Mouse (Mus musculus) cortical plate, adult 2 months (tissue): ENCODE results near the gene Shf. TPM values are rescaled to one million over a fixed set of nuclear protein-coding genes. Genes with fewer than 3 reads are reported as not detected.

Experiments used
- H3K27ac ChIP-seq: fragments of 200-500 bp; 2 replicates; pipeline ENCODE4 v1.5.1; 2012; ENCODE audit warnings: low read length, control low read depth, inconsistent platforms; ENCODE audit not compliant: insufficient read depth
- H3K4me1 ChIP-seq: fragments of 200-500 bp; 2 replicates; pipeline ENCODE4 v1.6.1; 2011; ENCODE audit warnings: low read length; ENCODE audit not compliant: control insufficient read depth, insufficient read depth
- H3K4me3 ChIP-seq: fragments of 200-500 bp; 2 replicates; pipeline ENCODE4 v1.5.1; 2011; ENCODE audit warnings: mild to moderate bottlenecking, low read length, control low read depth; ENCODE audit not compliant: insufficient read depth
- CTCF ChIP-seq: fragments of 200-500 bp; IDR thresholded peaks from 2 replicates; pipeline ENCODE4 v1.5.1; 2011; ENCODE audit warnings: mild to moderate bottlenecking, control low read depth, low read length; ENCODE audit not compliant: insufficient read depth; ENCODE audit errors: extremely low read depth
- POLR2A ChIP-seq: fragments of 200-500 bp; IDR thresholded peaks from 2 replicates; pipeline ENCODE4 v1.6.1; 2011; ENCODE audit warnings: mild to moderate bottlenecking, low read length, control low read depth; ENCODE audit not compliant: insufficient read depth; ENCODE audit errors: extremely low read depth
- polyA plus RNA-seq: library from polyadenylated mRNA; depleted of rRNA; stranded (reverse); fragments of >200 nt; gene quantifications from 2 replicates; pipeline ENCODE4 v1.2.3, GENCODE M21; 2012

The Shf gene
- polyA plus RNA-seq, 1 experiment = 72.5 TPM

DNA sequence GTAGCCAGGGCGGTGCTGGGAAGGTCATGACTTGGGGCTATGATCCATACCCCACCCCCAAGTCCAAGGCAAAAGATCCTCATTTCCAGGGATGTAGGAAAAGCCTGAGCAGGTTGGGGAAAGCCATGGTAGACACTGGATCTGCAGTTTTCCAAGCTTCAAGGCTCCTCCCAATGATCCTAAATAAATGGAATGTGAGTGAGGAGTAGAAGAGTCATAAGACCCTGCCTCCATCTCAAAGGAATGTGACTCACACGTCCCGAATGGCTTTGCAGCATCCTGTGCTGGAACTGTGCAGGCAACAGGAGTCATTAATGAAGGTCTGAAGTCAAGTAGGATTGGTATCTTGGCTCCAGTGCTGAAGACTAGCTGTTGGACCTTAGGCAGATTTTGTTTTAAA lies 41.0 kb downstream of the Shf start:
- TF ChIP-seq POLR2A (no peak), CTCF (no peak)
- Histone ChIP-seq H3K4me1 (no peaks in the 10 kb centered on the region), H3K27ac (no peak overlapping the region), H3K4me3 (no peak overlapping the region)

DNA sequence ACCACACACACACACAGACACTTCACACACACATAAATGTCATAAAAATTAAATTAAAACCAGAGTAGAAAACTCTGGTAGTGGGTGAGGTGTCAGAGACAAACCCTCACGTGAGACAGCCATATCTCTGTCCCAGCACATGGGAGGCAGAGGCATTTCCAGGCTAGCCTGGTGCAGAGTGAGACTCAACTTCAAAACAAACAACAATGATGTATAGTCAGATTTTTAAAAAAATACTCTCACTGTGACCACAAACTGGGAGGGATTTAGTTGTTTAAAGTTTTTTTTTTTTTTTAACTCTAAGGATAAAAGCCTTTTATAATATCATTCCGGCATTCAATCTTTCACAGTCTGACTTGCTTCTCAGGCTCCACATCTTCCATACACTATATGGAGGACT lies 43.6 kb downstream of the Shf start:
- TF ChIP-seq POLR2A (no peak), CTCF (no peak)
- Histone ChIP-seq H3K4me1 (no peaks in the 10 kb centered on the region), H3K4me3 (no peak overlapping the region), H3K27ac (no peak overlapping the region)

DNA sequence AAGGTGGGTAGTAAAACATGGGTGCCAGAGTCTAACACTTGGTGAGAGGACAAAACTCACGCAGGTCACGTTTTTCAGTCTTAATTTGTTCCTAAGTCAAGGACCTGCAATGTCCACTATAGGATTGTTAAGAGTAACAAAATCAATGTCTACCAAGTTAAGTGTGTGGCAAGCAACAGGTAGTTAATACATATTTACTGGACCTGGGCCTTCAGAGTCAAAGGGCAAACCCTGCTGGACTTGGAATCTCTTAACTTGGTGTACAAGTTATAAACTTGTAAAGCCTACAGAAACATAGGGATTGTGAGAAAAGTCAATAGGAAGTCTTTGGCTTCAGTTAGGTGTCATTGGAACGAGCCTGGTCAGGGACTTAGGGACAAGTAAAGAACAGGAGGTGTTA lies 44.4 kb downstream of the Shf start:
- no peaks in the 10 kb centered on the region for H3K4me1 ChIP-seq
- H3K4me3 ChIP-seq = no peak overlapping the region
- H3K27ac ChIP-seq = no peak overlapping the region
- TF ChIP-seq POLR2A (no peak), CTCF (no peak)

DNA sequence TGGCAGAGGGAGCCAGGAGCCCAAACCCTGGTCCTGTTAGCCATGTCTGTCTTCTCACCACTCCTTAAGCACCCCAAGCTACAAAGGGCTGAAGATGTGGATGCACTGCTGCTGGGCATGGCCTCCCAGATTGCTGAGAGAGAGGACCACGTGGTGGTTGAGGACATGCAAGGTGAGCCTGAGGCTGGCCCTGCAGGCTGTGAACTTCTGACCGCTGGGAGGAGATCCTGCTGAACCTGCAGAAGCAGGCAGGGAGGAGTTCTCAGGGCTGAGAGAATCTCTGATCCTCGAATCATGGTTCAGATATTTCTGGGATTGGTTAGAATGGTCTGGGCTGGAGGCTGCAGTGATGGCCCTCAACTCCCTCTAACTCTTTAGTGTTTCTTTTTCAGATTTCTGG lies 45.0 kb downstream of the Shf start:
- no peak overlapping the region for H3K4me3 ChIP-seq
- H3K4me1 ChIP-seq = no peaks in the 10 kb centered on the region
- no peak for TF ChIP-seq CTCF
- TF ChIP-seq POLR2A = no peak
- H3K27ac ChIP-seq = no peak overlapping the region

DNA sequence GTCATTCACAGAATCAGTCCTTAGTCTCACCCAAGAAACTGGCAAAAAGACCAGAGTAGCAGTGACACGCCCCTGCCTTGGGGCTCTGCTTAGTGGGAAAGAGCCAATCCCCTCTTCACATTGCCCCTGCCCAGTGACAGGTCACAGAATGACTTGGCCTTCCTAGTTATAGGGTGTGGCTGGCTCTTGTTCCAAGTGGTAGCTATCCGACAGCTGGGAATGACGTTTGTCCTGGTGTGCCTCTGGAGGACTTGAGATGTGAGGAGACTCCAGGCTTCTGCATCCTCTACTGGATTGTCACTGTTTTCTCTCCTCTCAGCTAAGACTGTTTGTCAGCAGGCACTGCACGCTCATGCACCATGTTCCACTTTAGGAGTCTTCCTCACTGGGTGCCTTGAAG lies 51.6 kb downstream of the Shf start:
- Histone ChIP-seq H3K27ac (no peak overlapping the region), H3K4me1 (no peaks in the 10 kb centered on the region), H3K4me3 (no peak overlapping the region)
- no peak for TF ChIP-seq POLR2A
- no peak for TF ChIP-seq CTCF

DNA sequence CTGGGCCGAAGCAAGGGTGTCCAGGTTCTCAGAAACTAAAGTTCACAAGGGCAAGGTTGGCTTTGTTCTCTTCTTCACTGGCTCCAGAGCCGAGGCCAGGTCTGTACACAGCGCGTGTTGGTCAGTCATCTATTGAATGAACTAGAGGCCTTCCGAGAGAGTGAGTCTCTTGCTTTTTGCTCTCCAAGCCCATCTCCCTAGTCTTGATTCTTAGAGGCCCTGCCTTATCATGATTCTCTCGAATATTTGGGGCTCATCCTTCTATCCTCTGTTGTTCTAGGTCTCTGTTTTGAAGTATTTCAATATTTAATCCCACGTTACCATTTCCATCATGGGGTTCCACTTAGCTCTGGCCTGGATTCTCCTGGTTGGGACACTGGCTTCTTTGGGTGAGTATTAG lies 53.6 kb downstream of the Shf start, which contains the start of gene Duox1:
Duox1 (plus strand) TSS at position 301 of the 400 bp plus-strand sequence.
- H3K4me1 ChIP-seq = no peaks in the 10 kb centered on the region
- H3K4me3 ChIP-seq = no peak within 1 kb of the TSS
- TF ChIP-seq POLR2A (no peak), CTCF (no peak)
- H3K27ac ChIP-seq = no peak within 1 kb of the TSS

DNA sequence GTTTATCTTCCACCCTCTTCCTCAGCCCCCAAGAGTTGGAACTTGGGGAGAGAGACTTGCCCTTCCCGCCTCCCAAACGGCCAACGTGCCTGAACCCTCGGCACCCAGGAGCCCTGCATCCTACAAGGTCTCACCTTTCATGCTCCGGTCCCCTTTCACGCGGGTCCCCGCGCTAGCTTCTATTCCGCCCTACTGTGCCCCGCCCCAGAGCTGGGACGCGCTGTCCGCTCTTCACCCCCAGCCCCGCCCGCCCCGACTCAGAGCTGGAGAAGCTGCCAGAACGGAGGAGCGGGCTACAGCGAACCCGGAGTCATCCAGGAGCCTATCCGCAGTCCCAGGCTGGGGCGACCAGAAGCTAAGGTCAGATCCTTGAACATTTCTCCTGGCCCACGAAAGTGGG lies 55.4 kb downstream of the Shf start, which contains the start of gene Duoxa1:
Duoxa1 (minus strand) TSS at position 195 of the 400 bp plus-strand sequence.
- Histone ChIP-seq H3K27ac (no peak within 1 kb of the TSS), H3K4me1 (no peaks in the 10 kb centered on the region), H3K4me3 (no peak within 1 kb of the TSS; the same call in 1 of the 2 replicates)
- no peak for TF ChIP-seq POLR2A
- TF ChIP-seq CTCF = no peak

DNA sequence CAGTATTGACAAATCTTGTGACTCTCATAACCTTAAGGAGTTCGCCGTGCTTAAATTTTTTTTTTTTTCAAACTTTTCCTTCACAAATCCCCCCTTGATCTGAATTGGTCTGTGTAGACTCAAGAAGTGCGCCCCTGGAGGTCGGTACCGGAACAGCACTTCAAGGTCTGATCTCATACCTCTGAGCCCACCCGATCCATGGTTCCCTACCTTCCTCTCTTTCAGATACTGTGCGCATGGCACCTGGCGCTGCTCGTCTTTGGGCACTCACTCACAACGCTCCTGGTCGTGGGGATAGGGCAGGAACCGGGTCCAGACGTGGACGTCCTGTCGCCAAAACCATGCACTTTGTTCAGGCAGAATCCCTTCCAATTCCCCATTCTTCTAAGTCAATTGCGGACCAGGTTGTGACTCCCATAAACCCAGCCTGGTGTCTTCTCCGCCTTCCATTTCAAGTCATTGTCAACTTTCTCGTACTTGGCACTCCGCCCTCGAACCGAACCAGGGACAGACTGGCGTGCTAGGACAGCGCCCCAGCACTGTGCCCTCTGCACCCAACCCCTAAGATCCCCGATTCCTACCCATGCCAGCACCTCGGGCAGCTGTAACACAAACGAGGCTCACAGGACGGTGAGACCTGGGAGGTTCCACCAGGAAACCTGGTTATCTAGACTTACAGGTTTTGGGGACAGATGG lies 56.1 kb downstream of the Shf start:
- Histone ChIP-seq H3K4me3 (no peak overlapping the region; the same call in 1 of the 2 replicates), H3K4me1 (no peaks in the 10 kb centered on the region), H3K27ac (no peak overlapping the region)
- TF ChIP-seq POLR2A = no peak
- peak; percentile 59 for TF ChIP-seq CTCF

DNA sequence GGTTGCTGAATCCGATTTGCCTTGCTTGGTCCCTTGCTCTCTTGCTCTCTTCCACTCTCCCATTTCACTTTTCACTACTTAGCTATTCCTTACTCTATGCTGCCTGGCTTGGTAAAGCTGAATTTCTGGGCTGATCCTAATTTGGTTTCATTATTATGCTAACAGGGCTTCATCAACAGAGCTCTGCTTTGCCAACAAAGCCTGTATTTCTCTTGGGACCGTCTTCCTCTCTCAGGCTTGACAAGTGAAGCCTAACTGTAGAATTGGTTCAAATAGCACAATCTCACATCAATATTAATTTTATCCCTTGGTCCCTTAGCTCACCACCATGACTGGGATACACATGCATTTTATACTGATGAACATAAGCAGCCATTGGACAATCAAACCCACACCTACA lies 57.4 kb downstream of the Shf start:
- TF ChIP-seq POLR2A = no peak
- TF ChIP-seq CTCF = no peak
- no peak overlapping the region for H3K4me3 ChIP-seq
- no peaks in the 10 kb centered on the region; the same call in 1 of the 2 replicates for H3K4me1 ChIP-seq
- no peak overlapping the region for H3K27ac ChIP-seq

DNA sequence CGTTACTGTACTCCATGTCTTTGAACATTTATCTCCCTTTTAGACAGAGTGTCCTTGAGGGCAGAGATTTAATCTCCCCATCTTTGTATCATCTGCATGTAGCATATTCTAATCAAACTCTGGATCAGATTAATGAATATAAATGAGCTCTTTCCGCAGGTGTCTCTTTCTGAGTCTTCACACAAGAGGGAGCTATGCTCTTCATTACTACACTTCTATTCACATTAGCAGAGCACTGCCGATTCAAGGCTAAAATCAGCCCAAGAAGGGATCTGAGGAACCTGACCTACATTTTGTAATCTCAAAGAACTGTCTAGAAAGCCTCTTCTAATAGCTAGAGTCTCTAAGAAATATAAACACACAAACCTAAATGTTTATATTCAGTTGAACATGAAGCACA lies 59.3 kb downstream of the Shf start:
- Histone ChIP-seq H3K4me1 (no peaks in the 10 kb centered on the region; the same call in 1 of the 2 replicates), H3K4me3 (no peak overlapping the region), H3K27ac (no peak overlapping the region)
- no peak for TF ChIP-seq POLR2A
- no peak for TF ChIP-seq CTCF
